Mouse (Mus musculus) C2C12 (cell line): Measurements from ENCODE around the gene Tmem175.

Experiments used
- CTCF ChIP-seq: IDR thresholded peaks from one replicate; pipeline ENCODE4 v1.5.1; 2011; ENCODE audit not compliant: control insufficient read depth, insufficient read depth, insufficient read length
- FOSL1 ChIP-seq: IDR thresholded peaks from one replicate; pipeline ENCODE4 v1.8.0; 2011; ENCODE audit warnings: mild to moderate bottlenecking, low read length; ENCODE audit not compliant: poor library complexity, insufficient read depth, severe bottlenecking
- MYOD1 ChIP-seq: IDR thresholded peaks from one replicate; pipeline ENCODE4 v1.6.1; 2011; ENCODE audit warnings: low read depth; ENCODE audit not compliant: control insufficient read depth, insufficient read length
- MYOG ChIP-seq: IDR thresholded peaks from one replicate; pipeline ENCODE4 v1.6.1; 2011; ENCODE audit not compliant: control insufficient read depth, insufficient read length; ENCODE audit errors: extremely low read depth
- USF1 ChIP-seq: IDR thresholded peaks from one replicate; pipeline ENCODE4 v1.6.1; 2011; ENCODE audit warnings: low read depth, mild to moderate bottlenecking, control low read depth, moderate library complexity

DNA sequence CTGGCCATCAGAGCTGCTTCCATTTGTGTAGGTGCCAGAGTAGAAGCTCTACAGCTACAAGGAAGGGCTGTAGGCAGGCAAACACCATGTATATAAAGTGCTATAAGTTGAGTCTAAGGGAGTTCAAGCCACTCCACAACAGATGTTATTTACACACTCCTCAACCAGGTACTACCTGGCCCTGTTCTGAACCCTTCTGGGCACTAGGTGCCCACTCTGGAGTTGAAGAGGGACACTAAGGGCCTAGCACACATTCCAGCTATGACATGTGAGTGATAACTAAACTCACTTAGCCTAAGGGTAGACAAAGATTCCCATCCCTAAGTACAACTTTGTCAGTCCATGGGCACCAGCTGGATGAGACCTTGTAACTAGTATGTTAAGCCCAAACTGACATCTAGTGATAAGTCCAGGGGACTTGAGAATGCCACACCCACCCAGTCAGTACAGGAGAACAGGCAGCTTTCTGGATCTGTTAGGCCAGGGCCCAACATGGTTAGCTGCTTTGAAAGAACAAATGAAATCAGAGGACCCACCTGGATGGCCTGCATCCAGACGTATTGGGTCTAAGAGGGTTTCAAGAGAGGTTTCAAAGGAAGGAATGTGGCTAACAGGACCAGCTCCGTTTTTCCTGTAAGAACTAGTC lies 18.4 kb downstream of the Tmem175 start:
- no peak for TF ChIP-seq MYOG
- no peak for TF ChIP-seq USF1
- TF ChIP-seq MYOD1: no peak
- TF ChIP-seq CTCF: no peak
- TF ChIP-seq FOSL1: no peak
